Mouse (Mus musculus): ENCODE data around the gene Foxd1.

The Foxd1 gene

GRCm38 (mm10) chr13:98354090-98354801 is at the start of gene Foxd1:
Foxd1 (plus strand) TSS chr13:98354242.
- ATAC-seq (ENCODE audit: low TSS enrichment): no peak

- no peak for ATAC-seq (ENCODE audit: low TSS enrichment)
Measured at GRCm38 (mm10) chr13:98305257-98305656, 48.8 kb upstream of the Foxd1 start.

- ATAC-seq (ENCODE audit: low TSS enrichment): no peak
Measured at GRCm38 (mm10) chr13:98306393-98306792, 47.6 kb upstream of the Foxd1 start.

GRCm38 (mm10) chr13:98306852-98307475 is 47.1 kb upstream of the Foxd1 start:
- peak; percentile 81 for ATAC-seq (ENCODE audit: low TSS enrichment)

GRCm38 (mm10) chr13:98308004-98308403 is 46.0 kb upstream of the Foxd1 start:
- no peak for ATAC-seq (ENCODE audit: low TSS enrichment)

GRCm38 (mm10) chr13:98308724-98309123 is 45.3 kb upstream of the Foxd1 start:
- ATAC-seq (ENCODE audit: low TSS enrichment): no peak

- no peak for ATAC-seq (ENCODE audit: low TSS enrichment)
Measured at GRCm38 (mm10) chr13:98311597-98311996, 42.4 kb upstream of the Foxd1 start.

GRCm38 (mm10) chr13:98313631-98314030 is 40.4 kb upstream of the Foxd1 start:
- ATAC-seq (ENCODE audit: low TSS enrichment): no peak

GRCm38 (mm10) chr13:98315124-98315523 is 38.9 kb upstream of the Foxd1 start:
- no peak for ATAC-seq (ENCODE audit: low TSS enrichment)

GRCm38 (mm10) chr13:98316140-98316479 is 37.9 kb upstream of the Foxd1 start:
- no peak for ATAC-seq (ENCODE audit: low TSS enrichment)

- ATAC-seq (ENCODE audit: low TSS enrichment): peak; percentile 97
Measured at GRCm38 (mm10) chr13:98316480-98317245, 37.4 kb upstream of the Foxd1 start, which contains the start of gene Btf3. Btf3 (minus strand) TSS chr13:98317006.

- ATAC-seq (ENCODE audit: low TSS enrichment): no peak; the same call in 1 of the 2 replicates
Measured at GRCm38 (mm10) chr13:98317246-98317677, 36.8 kb upstream of the Foxd1 start.

GRCm38 (mm10) chr13:98317911-98318310 is 36.1 kb upstream of the Foxd1 start:
- ATAC-seq (ENCODE audit: low TSS enrichment): no peak

GRCm38 (mm10) chr13:98325034-98325433 is 29.0 kb upstream of the Foxd1 start:
- ATAC-seq (ENCODE audit: low TSS enrichment): no peak

GRCm38 (mm10) chr13:98332106-98332505 is 21.9 kb upstream of the Foxd1 start:
- no peak for ATAC-seq (ENCODE audit: low TSS enrichment)

GRCm38 (mm10) chr13:98336205-98336604 is 17.8 kb upstream of the Foxd1 start:
- no peak for ATAC-seq (ENCODE audit: low TSS enrichment)

- ATAC-seq (ENCODE audit: low TSS enrichment): no peak
Measured at GRCm38 (mm10) chr13:98340506-98340905, 13.5 kb upstream of the Foxd1 start.

- no peak for ATAC-seq (ENCODE audit: low TSS enrichment)
Measured at GRCm38 (mm10) chr13:98349491-98349890, 4.6 kb upstream of the Foxd1 start.

GRCm38 (mm10) chr13:98351527-98351926 is 2.5 kb upstream of the Foxd1 start:
- ATAC-seq (ENCODE audit: low TSS enrichment): no peak

- no peak for ATAC-seq (ENCODE audit: low TSS enrichment)
Measured at GRCm38 (mm10) chr13:98352381-98352975, 1.6 kb upstream of the Foxd1 start.

GRCm38 (mm10) chr13:98353709-98354089 is 343 bp upstream of the Foxd1 start:
- ATAC-seq (ENCODE audit: low TSS enrichment): no peak

- no peak for ATAC-seq (ENCODE audit: low TSS enrichment)
Measured at GRCm38 (mm10) chr13:98354871-98355558, 973 bp downstream of the Foxd1 start.
